Mouse (Mus musculus): ENCODE measurements around the gene Srebf1.

Gene Srebf1

DNA sequence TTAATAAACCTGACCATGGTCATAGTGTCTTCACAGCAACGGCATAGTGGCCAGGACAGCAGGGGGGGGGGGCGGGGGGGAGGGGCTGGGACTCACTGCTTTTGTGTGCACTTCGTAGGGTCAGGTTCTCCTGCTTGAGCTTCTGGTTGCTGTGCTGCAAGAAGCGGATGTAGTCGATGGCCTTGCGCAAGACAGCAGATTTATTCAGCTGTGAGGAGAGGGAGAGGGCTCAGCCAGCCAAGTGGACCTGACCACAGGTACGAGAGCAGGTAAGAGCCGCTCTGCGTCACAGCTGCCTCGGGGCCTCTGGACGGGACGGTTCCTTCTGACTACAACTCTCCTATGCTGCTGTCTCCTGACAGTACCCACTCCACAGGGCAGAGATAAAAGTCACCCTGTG, 17.4 kb downstream of the Srebf1 start:
- no peak for DNase-seq (ENCODE audit: low spot score)

DNA sequence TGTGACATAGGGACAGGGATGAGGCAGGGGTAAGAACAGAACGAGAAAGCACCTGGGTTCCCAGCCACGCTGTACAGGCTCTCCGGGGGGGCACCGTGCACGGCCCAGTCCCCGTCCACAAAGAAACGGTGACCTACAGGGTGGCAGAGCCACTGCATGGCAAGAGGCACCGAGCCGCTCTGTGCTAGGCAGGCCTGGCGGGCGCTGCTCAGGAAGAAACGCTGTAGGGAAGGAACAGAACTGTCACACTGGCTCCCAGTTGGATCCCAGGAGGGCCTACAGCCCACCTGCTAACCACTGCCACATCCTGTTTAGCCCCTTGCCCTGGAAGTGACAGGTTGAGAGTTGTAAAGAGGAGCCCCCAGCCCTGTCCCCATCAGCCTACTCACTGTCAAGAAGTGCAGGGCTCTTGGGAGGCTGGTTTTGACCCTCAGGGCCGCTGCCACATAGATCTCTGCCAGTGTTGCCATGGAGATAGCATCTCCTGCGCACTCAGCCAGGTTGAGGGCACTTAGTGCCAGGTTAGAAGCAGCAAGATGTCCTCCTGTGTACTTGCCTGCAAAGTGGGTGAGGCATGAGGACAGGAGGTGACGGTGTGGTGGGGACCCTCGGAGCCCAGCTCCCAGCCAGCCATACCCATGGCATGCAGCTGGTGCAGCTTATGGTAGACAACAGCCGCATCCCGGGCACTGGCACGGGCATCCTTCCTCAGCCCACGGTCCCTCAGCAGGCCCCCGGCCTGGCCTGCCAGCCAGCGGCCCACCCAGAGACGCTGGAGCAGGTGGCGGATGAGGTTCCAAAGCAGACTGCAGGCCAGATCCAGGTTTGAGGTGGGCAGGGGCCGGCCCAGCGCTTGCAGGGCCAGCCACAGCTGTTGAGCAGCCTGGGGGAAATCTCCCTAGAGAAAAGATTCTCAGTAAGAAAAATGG, 19.4 kb downstream of the Srebf1 start:
- no peak for DNase-seq (ENCODE audit: low spot score)

DNA sequence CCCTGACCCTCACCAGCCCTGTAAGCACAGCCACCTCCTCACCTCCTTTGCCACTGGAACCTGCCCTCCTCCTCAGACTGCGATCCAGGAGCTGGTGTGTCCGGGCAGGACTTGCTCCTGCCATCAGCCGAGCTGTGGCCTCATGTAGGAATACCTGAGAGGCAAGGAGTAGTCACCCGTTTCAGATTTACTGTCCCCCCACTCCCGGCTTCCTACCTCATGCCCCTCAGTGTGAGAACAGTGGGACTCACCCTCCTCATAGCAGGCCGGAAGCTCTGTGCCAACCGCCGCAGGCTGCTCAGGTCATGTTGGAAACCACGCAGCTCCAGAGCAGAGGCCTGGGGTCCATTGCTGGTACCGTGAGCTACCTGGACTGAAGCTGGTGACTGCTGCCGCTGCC, 22.0 kb downstream of the Srebf1 start:
- DNase-seq (ENCODE audit: low spot score), result no peak

DNA sequence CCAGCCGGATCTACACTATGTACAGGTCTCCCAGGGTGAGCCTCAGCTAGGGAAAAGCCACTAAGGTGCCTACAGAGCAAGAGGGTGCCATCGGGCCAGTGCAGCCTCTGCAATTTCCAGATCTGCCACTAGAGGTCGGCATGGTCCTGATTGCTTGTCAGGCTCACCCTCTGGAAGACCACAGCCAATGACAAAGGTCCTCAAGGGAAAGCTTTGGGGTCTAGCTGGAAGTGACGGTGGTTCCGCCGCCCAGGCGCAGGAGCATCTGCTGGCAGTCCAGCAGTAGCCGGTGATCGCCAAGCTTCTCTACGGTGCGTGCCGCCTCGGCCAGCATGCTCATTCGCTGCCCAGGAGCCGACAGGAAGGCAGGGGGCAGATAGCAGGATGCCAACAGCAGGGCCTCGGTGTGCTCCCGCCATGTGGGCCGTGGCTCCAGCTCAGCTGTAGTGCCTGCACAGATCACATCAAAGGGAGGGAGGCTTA, 22.6 kb downstream of the Srebf1 start:
- peak; percentile 68 for DNase-seq (ENCODE audit: low spot score)

DNA sequence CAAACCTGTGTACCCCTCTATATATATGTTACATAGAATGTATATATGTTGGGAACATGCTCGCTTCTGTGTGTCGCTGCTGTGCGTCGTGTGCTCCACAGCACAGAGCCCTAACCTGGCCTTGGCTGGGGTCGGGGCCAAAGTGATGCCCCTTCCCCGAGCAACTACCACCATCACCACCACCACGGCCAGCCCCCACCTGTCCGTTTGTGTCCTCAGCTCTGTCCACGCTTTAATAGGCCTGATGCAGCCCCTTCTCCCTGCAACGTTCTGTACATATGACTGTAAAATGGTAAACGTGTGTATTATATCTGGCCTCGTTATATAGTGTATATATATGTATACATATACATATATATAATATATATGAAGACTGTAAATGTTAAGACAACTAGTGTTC, 23.7 kb downstream of the Srebf1 start:
- DNase-seq (ENCODE audit: low spot score), result no peak

DNA sequence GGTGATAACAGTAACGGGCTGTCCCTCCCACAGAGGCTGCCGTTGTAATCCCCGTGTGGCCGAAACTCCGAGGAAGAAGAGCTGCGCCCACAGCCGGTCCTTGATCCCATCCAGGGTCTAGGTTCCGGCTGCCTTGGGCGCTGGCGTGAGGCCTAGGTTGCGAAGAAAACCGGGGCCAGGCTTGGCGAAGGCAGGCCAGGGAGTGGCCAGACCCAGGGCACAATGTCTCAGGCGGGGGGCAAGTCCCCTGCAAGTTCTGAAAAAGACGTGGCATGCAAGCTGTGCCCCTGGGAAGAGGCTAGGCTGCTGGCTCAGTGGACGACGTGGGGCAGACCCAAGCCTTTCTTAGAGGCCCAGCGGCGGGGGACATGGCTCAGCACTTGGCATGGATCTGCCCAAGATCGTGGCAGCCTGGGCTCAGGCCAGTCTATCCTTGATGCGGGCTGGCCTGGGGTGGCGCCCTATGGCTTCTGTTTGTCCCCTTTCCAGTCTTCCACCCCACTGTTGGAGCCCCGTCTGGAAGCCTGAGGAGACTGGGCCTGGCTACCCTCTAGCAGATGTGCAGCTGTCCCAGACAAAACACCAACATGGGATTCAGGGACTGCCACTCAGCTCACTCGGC, 24.3 kb downstream of the Srebf1 start:
- no peak for DNase-seq (ENCODE audit: low spot score)

DNA sequence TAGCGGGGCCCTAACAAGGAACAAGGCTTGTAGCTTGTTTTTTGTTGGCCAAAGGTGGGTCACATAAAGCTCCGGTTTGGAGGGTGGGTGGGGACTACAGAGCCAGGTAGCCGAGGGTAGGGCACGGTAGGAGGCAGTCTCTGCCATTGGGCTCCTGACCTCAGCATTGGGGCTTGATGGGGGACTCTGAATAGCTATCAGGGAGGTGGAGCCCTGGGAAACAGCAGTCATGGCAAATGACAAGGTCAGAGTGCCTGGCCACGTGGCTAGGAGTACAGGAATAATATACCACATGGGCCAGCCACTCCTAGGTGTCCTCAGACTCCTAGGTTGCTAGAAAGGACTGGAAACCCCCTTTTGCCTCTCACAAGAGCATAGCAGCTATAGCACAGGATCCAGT, 26.0 kb downstream of the Srebf1 start:
- no peak for DNase-seq (ENCODE audit: low spot score)

DNA sequence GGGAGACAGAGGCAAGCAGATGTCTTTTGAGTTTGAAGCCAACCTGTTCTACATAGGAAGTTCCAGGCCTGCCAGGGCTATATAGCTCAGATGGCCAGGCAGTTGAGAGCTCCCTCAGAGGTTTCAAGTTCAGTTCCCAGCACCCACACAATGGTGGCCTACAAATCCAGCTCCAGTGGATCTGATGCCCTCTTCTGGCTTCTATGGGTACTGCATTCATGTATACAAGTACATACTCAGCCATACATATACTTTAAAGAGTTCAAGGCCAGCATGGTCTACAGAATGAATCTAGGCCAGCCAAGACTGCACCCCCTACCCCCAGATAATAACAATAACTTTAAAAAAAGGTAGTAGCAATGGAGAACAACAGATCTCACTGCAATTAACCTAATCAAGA, 27.3 kb downstream of the Srebf1 start:
- DNase-seq (ENCODE audit: low spot score), result no peak

DNA sequence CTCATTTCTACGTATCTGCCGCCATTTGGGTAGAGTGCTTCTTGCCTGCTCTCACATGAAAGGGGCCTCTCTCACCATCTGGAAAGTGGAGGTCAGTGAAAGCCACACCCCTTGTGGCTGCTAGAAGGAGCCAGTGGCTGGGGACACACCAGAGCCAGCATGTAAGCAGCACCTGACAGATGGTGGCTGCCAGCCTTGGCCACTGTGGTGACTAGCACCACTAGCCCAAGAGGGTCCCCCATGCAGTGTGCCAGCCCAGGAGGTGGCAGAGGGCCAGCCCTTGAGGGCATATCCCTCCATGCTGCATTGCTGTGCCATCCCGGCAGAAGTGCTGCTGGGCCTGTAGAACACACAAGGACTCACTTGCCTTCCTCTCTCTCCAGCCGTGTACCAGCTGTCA, 28.8 kb downstream of the Srebf1 start:
- no peak for DNase-seq (ENCODE audit: low spot score)

DNA sequence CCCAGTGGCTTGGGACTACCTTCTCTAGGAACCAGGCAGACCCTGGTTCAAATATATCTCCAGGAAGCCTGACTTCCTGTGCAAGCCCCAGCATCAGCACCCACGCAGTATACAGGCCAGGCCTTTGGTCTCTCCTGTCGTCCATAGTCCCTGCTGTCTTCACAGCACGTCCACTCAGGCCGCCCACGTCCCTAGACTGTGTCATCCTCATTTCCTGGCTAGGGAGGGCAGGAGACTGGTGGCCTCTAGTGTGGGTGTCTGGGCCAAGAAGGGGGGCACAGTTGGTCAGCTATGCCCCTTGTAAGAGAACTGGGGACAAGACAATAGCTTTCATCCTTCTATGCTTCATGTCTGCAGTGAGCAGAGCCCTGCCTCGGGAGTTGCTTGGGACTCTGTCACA, 29.8 kb downstream of the Srebf1 start:
- no peak for DNase-seq (ENCODE audit: low spot score)

DNA sequence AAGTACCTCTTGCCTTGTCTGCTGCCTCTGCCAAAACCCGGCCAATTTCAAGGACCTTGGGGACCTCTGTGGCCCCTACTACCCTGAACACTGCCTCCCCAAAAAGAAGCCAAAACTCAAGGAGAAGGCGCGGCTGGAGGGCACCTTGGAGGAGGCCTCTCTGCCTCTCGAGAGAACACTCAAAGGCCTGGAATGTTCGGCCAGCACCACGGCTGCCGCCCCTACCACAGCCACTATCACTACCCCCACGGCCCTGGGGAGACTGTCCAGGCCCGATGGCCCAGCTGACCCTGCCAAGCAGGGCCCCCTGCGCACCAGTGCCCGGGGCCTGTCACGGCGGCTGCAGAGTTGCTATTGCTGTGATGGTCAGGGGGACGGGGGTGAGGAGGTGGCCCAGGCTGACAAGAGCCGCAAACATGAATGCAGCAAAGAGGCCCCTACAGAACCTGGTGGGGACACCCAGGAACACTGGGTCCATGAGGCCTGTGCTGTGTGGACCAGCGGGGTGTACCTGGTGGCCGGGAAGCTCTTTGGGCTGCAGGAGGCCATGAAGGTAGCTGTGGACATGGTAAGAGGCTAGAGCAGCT, 32.2 kb downstream of the Srebf1 start:
- no peak for DNase-seq (ENCODE audit: low spot score)

DNA sequence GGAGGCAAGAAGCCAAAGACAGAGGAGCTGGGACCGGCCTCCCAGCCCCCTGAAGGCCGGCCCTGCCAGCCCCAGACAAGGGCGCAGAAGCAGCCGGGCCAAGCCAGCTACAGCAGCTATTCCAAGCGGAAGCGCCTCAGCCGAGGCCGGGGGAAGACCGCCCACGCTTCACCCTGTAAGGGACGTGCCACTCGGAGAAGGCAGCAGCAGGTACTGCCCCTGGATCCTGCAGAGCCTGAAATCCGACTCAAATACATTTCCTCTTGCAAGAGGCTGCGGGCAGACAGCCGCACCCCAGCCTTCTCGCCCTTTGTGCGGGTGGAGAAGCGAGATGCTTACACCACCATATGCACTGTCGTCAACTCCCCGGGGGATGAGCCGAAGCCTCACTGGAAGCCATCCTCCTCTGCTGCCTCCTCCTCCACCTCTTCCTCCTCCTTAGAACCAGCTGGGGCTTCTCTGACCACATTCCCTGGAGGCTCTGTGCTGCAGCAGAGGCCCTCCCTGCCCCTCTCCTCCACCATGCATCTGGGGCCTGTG, 32.8 kb downstream of the Srebf1 start:
- peak; percentile 39 for DNase-seq (ENCODE audit: low spot score)

DNA sequence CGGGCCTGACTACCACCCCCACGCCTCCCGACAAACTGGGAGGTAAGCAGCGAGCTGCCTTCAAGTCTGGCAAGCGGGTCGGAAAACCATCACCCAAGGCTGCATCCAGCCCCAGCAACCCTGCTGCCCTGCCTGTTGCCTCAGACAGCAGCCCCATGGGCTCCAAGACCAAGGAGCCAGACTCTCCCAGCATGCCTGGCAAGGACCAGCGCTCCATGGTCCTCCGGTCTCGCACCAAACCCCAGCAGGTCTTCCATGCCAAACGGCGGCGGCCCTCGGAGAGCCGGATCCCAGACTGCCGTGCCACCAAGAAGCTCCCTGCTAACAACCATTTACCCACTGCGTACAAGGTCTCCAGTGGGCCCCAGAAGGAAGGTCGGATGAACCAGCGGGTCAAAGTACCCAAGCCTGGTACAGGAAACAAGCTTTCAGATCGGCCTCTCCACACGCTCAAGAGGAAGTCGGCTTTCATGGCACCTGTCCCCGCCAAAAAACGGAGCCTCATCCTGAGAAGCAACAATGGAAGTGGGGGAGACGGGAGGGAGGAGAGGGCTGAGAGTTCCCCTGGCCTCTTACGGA, 34.0 kb downstream of the Srebf1 start:
- DNase-seq (ENCODE audit: low spot score), result no peak

DNA sequence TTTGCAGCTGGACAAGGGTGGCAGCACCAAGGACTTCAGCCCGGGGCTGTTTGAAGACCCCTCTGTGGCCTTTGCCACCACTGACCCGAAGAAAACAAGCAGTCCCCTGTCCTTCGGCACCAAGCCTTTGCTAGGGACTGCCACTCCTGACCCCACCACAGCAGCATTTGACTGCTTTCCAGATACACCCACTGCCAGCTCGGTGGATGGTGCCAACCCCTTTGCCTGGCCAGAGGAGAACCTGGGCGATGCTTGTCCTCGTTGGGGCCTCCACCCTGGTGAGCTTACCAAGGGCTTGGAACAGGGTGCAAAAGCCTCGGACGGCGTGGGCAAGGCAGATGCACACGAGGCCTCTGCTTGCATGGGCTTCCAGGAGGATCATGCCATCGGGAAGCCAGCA, 35.3 kb downstream of the Srebf1 start:
- no peak for DNase-seq (ENCODE audit: low spot score)

DNA sequence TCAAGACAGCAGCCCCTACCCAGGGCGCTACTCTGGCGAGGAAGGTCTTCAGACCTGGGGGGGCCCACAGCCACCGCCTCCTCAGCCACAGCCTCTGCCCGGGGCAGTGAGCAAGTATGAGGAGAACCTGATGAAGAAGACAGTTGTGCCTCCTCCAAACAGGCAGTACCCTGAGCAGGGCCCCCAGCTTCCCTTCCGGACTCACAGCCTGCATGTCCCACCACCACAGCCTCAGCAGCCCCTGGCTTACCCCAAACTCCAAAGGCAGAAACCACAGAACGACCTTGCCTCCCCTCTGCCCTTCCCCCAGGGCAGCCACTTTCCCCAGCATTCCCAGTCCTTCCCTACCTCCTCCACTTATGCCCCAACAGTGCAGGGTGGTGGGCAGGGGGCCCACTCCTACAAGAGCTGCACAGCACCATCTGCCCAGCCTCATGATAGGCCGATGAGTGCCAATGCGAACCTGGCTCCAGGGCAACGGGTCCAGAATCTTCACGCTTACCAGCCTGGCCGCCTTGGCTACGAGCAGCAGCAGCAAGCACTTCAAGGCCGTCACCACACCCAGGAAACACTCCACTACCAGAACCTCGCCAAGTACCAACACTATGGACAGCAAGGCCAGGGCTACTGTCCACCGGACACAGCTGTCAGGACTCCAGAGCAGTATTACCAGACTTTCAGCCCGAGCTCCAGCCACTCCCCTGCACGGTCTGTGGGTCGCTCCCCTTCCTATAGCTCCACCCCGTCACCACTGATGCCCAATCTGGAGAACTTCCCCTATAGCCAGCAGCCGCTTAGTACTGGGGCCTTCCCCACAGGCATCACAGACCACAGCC, 36.8 kb downstream of the Srebf1 start:
- DNase-seq (ENCODE audit: low spot score), result no peak

DNA sequence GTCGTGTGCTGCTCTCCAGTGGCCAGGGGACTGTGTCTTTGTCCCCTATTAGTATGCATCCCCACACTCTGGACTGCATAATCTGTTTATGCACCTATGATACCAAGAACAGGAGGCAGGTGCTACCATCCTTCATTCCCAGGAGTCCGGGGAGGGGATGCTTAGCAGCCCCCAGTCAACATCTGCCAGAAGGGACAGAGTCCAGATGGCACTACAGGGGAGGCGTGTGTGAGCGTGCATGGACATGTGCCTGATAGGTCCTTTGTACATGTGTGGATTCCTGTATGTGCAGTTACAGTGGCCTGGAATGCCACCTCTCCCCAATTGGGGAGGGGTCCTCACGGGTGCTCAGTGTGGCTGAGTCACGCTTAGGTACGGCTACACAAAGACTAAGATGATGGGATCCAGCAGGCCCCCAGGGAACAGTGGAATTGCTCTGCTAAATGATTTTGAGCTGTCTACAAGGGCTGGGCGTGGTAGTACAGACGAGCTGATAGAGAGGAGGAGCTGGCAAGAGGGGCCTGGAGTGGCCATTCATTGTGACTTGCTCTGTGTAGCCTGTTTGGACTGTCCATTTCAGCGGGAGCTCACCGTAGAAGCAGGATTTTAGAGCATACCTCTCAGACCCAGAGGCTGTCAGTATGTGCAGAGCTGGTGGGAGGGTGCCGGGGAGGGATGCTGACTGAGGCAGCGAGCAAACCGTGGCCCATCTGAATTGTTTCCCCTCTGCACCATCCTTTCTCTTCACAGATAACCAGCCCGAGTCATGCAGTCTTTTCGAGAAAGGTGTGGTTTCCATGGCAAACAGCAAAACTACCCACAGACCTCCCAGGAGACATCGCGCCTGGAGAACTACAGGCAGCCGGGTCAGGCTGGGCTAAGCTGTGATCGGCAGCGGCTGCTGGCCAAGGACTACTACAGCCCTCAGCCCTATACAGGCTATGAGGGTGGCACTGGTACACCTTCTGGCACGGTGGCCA, 37.7 kb downstream of the Srebf1 start:
- DNase-seq (ENCODE audit: low spot score), result no peak

DNA sequence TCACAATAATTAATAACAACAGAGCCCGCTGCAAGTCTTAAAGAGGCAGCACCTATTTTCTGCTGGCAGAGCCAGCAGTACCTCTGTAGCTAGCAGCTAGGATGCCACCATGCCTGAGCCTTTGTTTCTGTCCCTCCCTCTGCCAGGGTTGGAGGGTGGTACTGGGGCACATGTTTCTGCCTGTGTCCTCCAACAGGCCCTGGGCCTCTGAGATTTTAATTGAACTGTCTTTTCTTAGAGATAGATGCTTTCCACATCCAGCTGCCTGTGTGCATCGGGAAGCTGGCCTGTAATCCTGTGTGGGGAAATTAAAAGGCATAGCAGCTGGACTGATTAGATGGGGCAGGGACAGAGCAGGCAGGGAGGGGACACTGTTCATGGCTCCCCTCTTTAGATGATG, 39.6 kb downstream of the Srebf1 start:
- DNase-seq (ENCODE audit: low spot score), result no peak

DNA sequence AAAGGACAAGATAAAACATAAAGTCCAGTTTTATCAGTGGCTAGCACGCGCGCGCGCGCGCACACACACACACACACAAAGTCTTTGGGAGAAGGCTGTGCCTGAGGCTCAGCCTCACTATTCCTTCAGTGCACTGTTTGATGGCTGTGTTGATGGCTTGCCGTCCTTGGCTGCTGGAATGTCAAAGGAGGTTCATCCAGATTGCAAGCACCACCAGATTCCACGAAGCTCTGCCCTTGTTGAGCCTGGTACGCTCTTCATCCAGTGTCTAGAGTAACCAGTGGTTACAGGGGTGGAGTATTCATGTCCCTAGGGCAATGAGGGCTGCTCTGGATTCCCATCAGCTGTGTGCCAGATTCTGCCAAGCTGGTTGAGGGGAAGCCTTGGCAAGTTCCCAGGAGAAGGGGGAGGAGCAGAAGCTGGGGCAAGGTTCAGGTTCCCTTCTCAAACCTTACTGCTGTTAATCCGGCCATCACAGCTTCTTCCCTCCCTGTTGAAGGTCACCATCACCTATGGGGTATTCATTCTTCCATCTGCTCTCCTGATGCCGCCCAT, 40.2 kb downstream of the Srebf1 start:
- no peak for DNase-seq (ENCODE audit: low spot score)

DNA sequence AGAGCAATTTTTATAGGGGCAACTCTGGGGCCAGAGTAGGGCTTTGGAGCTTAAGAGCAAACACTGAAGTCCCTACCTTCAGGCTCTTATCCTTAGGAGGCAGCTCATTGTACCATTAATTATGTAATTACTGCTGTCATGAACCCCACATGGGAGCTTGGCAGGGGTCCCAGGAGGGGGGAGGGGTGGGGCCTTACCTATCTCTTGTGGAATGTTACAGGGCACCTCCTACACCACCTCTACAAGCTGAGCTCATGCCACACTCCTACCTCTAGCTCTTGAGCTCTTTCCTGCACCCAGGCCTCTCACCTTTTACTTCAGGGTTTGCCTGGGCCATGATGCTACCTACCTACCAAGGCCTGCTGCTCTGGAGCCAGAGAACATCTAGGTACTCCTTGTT, 43.9 kb downstream of the Srebf1 start:
- peak; percentile 49 for DNase-seq (ENCODE audit: low spot score)

DNA sequence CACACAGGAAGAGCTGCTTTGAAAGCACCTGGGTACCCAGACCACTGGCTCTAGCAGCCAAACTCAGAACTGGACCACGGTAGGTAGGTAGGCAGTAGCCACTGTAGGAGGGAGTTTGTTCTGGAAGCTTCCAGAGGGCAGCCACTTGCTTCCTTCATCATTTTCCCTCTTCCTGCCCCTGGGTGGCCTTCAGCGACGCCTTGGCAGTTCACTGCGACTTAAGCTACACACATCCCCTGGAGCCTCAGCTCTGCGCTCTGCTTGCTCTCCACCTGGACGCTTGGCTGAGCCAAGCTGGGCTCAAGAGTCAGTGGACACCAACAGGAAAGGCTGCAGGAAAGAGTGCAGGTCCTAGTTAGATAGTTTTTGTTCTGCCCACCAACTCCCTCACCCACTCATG, 44.4 kb downstream of the Srebf1 start:
- DNase-seq (ENCODE audit: low spot score), result no peak

Data from testis, postnatal 14 days (tissue).